Mouse (Mus musculus): ENCODE results near the gene Pde3b.

DNA sequence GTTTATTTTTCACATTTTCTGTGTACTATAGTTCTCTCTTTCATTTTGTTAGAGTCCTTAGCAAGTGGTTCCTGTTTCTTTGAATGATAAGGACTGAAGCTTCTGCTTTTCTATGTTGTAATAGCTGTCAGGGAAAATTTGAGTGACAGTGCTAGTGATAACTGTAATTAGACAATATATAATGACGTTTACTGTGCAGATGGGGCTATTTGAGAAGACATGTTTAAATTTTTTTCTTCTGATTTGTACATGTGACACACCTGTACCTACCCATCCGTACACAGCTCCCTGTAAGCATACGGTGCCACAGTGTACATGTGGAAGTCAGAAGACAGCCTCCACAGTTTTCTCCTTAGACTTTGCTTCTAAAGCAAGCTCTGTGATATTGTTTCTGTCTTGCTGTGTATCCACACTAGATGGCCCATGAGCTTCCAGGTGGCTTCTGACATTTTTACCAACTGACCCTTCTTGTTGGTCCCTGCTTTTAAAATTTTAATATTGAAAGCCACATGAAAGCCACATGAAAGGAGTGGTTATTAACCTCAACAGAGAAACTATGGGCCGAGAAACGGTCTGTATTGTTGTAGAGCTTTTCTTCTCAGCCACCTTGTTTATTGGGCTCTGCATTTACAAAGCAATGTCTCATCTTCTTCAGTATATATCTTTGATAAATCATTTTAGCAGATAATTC lies 38.4 kb downstream of the Pde3b start:
- TF ChIP-seq CTCF (IDR thresholded peaks at IDR 0.05; ENCODE audit: low read depth) (no peak), EP300 (optimal IDR thresholded peaks at IDR 0.05) (no peak)
